Mouse (Mus musculus) bone marrow macrophage, adult 2 months (primary cell): ENCODE measurements at regions not wholly inside any gene's neighbourhood (a gene's known extent, or its start where the extent isn't known, plus 50 kb on each side); places are given as distances from the start of the nearest gene placed in this dataset.

Experiments used
- CTCF ChIP-seq: IDR thresholded peaks from 2 replicates; pipeline ENCODE4 v1.5.1; 2012; ENCODE audit warnings: low read depth, mild to moderate bottlenecking, low read length, moderate library complexity
- POLR2A ChIP-seq: IDR thresholded peaks from 2 replicates; pipeline ENCODE4 v1.6.1; 2012; ENCODE audit warnings: mild to moderate bottlenecking, low read depth, low read length, borderline replicate concordance

GRCm38 (mm10) chr13:107217825-107218224 lies 195.9 kb upstream of the Kif2a start:
- no peak for TF ChIP-seq POLR2A
- no peak for TF ChIP-seq CTCF
